Mouse (Mus musculus): ENCODE results near the gene Ngb.

Gene Ngb

GRCm38 (mm10) chr12:87102165-87102631, at the start of gene Ngb:
Ngb (minus strand) TSS chr12:87102539.
- peak; percentile 20 for DNase-seq (ENCODE audit: low read depth, low spot score)

- no peak for DNase-seq (ENCODE audit: low read depth, low spot score)
Observed at GRCm38 (mm10) chr12:87149471-87149870, 47.1 kb upstream of the Ngb start.

- DNase-seq (ENCODE audit: low read depth, low spot score) = no peak
Observed at GRCm38 (mm10) chr12:87148136-87148535, 45.8 kb upstream of the Ngb start.

- DNase-seq (ENCODE audit: low read depth, low spot score) = peak; percentile 97
Observed at GRCm38 (mm10) chr12:87147395-87148089, 45.2 kb upstream of the Ngb start, which contains the start of gene Pomt2. Pomt2 (minus strand) TSS chr12:87147968.

GRCm38 (mm10) chr12:87146966-87147365, 44.6 kb upstream of the Ngb start, which contains the start of gene Gstz1:
Gstz1 (plus strand) TSS chr12:87147165.
- peak; percentile 95 for DNase-seq (ENCODE audit: low read depth, low spot score)

- DNase-seq (ENCODE audit: low read depth, low spot score) = no peak
Observed at GRCm38 (mm10) chr12:87142156-87142555, 39.8 kb upstream of the Ngb start.

GRCm38 (mm10) chr12:87138768-87139167, 36.4 kb upstream of the Ngb start:
- no peak for DNase-seq (ENCODE audit: low read depth, low spot score)

- DNase-seq (ENCODE audit: low read depth, low spot score) = no peak
Observed at GRCm38 (mm10) chr12:87138342-87138701, 36.0 kb upstream of the Ngb start.

- DNase-seq (ENCODE audit: low read depth, low spot score) = no peak
Observed at GRCm38 (mm10) chr12:87137439-87138341, 35.4 kb upstream of the Ngb start.

GRCm38 (mm10) chr12:87132784-87133183, 30.4 kb upstream of the Ngb start:
- no peak for DNase-seq (ENCODE audit: low read depth, low spot score)

GRCm38 (mm10) chr12:87132210-87132609, 29.9 kb upstream of the Ngb start:
- DNase-seq (ENCODE audit: low read depth, low spot score) = no peak

GRCm38 (mm10) chr12:87131619-87132018, 29.3 kb upstream of the Ngb start:
- peak; percentile 35 for DNase-seq (ENCODE audit: low read depth, low spot score)

GRCm38 (mm10) chr12:87131181-87131580, 28.8 kb upstream of the Ngb start:
- no peak for DNase-seq (ENCODE audit: low read depth, low spot score)

GRCm38 (mm10) chr12:87130224-87130623, 27.9 kb upstream of the Ngb start:
- DNase-seq (ENCODE audit: low read depth, low spot score) = no peak

- no peak for DNase-seq (ENCODE audit: low read depth, low spot score)
Observed at GRCm38 (mm10) chr12:87127256-87127655, 24.9 kb upstream of the Ngb start.

GRCm38 (mm10) chr12:87121918-87122589, 19.7 kb upstream of the Ngb start:
- no peak for DNase-seq (ENCODE audit: low read depth, low spot score)

GRCm38 (mm10) chr12:87107357-87107977, 5.1 kb upstream of the Ngb start:
- no peak for DNase-seq (ENCODE audit: low read depth, low spot score)

GRCm38 (mm10) chr12:87104796-87105195, 2.5 kb upstream of the Ngb start:
- no peak for DNase-seq (ENCODE audit: low read depth, low spot score)

- no peak for DNase-seq (ENCODE audit: low read depth, low spot score)
Observed at GRCm38 (mm10) chr12:87103471-87103870, 1.1 kb upstream of the Ngb start.

- DNase-seq (ENCODE audit: low read depth, low spot score) = no peak
Observed at GRCm38 (mm10) chr12:87100331-87100730, 2.0 kb downstream of the Ngb start.

- DNase-seq (ENCODE audit: low read depth, low spot score) = no peak
Observed at GRCm38 (mm10) chr12:87093671-87094070, 8.7 kb downstream of the Ngb start.

GRCm38 (mm10) chr12:87093249-87093648, 9.1 kb downstream of the Ngb start:
- no peak for DNase-seq (ENCODE audit: low read depth, low spot score)
